Mouse (Mus musculus): ENCODE data around the gene Ltv1.

DNA sequence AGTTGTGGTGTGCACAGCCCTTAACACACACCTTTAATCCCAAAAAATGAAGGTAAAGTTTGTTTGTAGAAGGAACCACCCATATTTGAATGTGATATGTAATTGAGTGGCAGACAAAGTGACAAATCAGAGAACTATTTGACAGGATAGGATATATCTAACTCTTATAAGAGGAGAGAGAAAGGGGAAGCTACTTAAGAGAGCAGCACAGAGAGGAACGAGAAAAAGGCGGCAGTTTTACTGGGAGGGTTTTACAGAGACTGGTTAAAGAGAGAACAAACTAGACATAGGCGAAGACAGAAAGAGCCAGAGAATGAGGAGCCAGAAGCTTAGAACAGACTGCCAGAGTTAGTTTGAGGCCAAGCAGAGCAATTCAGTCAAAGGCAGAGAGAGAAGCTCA is 7.9 kb upstream of the Ltv1 start:
- TF ChIP-seq POLR2A (IDR thresholded peaks at IDR 0.05; ENCODE audit: control insufficient read depth, extremely low read depth, insufficient read depth, low read length, poor library complexity) (no peak), CTCF (IDR thresholded peaks at IDR 0.05; ENCODE audit: borderline replicate concordance, control insufficient read depth, extremely low read depth, insufficient read depth, low read length, poor library complexity) (no peak)

Data from thymus, adult 2 months (tissue).